Mouse (Mus musculus) induced T-regulatory cell, adult 2 months (primary cell): ENCODE measurements around the gene Bfsp2.
A peak's percentile ranks its signal among the peaks of the same experiment; 100 is the strongest.

Source experiments
- DNase-seq: peaks from one replicate; pipeline ENCODE4 v3.0.0-alpha.2; 2012; ENCODE audit warnings: low read depth

Bfsp2 gene

GRCm38 (mm10) chr9:103480044-103480576 is at the start of gene Bfsp2:
TSS of gene Bfsp2 (minus strand) at chr9:103480420.
- DNase-seq: no peak

- no peak for DNase-seq
Measured at GRCm38 (mm10) chr9:103525041-103525537, 44.9 kb upstream of the Bfsp2 start.

GRCm38 (mm10) chr9:103524600-103524999 is 44.4 kb upstream of the Bfsp2 start:
- no peak for DNase-seq

- DNase-seq: no peak
Measured at GRCm38 (mm10) chr9:103523742-103524403, 43.7 kb upstream of the Bfsp2 start.

- DNase-seq: no peak
Measured at GRCm38 (mm10) chr9:103523008-103523407, 42.8 kb upstream of the Bfsp2 start.

GRCm38 (mm10) chr9:103513884-103514283 is 33.7 kb upstream of the Bfsp2 start:
- DNase-seq: no peak

GRCm38 (mm10) chr9:103512257-103512656 is 32.0 kb upstream of the Bfsp2 start:
- DNase-seq: no peak

GRCm38 (mm10) chr9:103506968-103507584 is 26.9 kb upstream of the Bfsp2 start:
- DNase-seq: no peak

- no peak for DNase-seq
Measured at GRCm38 (mm10) chr9:103505067-103505466, 24.8 kb upstream of the Bfsp2 start.

GRCm38 (mm10) chr9:103504646-103505045 is 24.4 kb upstream of the Bfsp2 start:
- DNase-seq: no peak

- DNase-seq: no peak
Measured at GRCm38 (mm10) chr9:103503586-103504298, 23.5 kb upstream of the Bfsp2 start.

GRCm38 (mm10) chr9:103502655-103503054 is 22.4 kb upstream of the Bfsp2 start:
- DNase-seq: no peak

GRCm38 (mm10) chr9:103501861-103502364 is 21.7 kb upstream of the Bfsp2 start:
- DNase-seq: no peak

- DNase-seq: no peak
Measured at GRCm38 (mm10) chr9:103499366-103499765, 19.1 kb upstream of the Bfsp2 start.

- no peak for DNase-seq
Measured at GRCm38 (mm10) chr9:103498699-103499098, 18.5 kb upstream of the Bfsp2 start.

GRCm38 (mm10) chr9:103495391-103495790 is 15.2 kb upstream of the Bfsp2 start:
- DNase-seq: no peak

- DNase-seq: no peak
Measured at GRCm38 (mm10) chr9:103494346-103495020, 14.3 kb upstream of the Bfsp2 start.

- DNase-seq: no peak
Measured at GRCm38 (mm10) chr9:103491985-103492384, 11.8 kb upstream of the Bfsp2 start.

- DNase-seq: peak; percentile 72
Measured at GRCm38 (mm10) chr9:103490439-103490838, 10.2 kb upstream of the Bfsp2 start.

- DNase-seq: peak; percentile 10
Measured at GRCm38 (mm10) chr9:103489883-103490282, 9.7 kb upstream of the Bfsp2 start.

- DNase-seq: no peak
Measured at GRCm38 (mm10) chr9:103489096-103489495, 8.9 kb upstream of the Bfsp2 start.

- DNase-seq: no peak
Measured at GRCm38 (mm10) chr9:103486262-103486661, 6.0 kb upstream of the Bfsp2 start.
